Mouse (Mus musculus) hindbrain, embryonic 14.5 days (tissue): ENCODE data around the gene Snx20. TPM values are rescaled to one million over a fixed set of nuclear protein-coding genes. Genes with fewer than 3 reads are reported as not detected.

ENCODE experiments used
- ATAC-seq: fragments of 200-750 bp; cut with Nextera tagmentation; 2 replicates; pipeline ENCODE4 v1.8.0; 2017; ENCODE audit warnings: moderate number of reproducible peaks, mild to moderate bottlenecking, moderate TSS enrichment, moderate library complexity; ENCODE audit not compliant: low FRiP score
- DNase-seq: peaks from one replicate; pipeline ENCODE4 v3.0.0-alpha.2; 2015; ENCODE audit warnings: low spot score
- H3K27ac ChIP-seq: fragments of 300-500 bp; sonication (generic); 2 replicates; pipeline ENCODE4 v1.5.1; 2014; ENCODE audit warnings: mild to moderate bottlenecking, moderate library complexity
- H3K27me3 ChIP-seq: fragments of 300-500 bp; sonication (generic); 2 replicates; pipeline ENCODE4 v1.6.1; 2014; ENCODE audit warnings: mild to moderate bottlenecking, low read length, mixed read lengths; ENCODE audit not compliant: control insufficient read depth, insufficient read depth
- H3K36me3 ChIP-seq: fragments of 300-500 bp; sonication (generic); replicated peaks from 2 replicates; pipeline ENCODE4 v1.6.1; 2014; ENCODE audit not compliant: control insufficient read depth, insufficient read depth
- H3K4me1 ChIP-seq: fragments of 300-500 bp; sonication (generic); replicated peaks from 2 replicates; pipeline ENCODE4 v1.6.1; 2014; ENCODE audit warnings: antibody characterized with exemption, low read length, mixed read lengths; ENCODE audit not compliant: control insufficient read depth, insufficient read depth
- H3K4me2 ChIP-seq: fragments of 300-500 bp; sonication (generic); replicated peaks from 2 replicates; pipeline ENCODE4 v1.6.1; 2014; ENCODE audit warnings: mild to moderate bottlenecking, moderate library complexity
- H3K4me3 ChIP-seq: fragments of 300-500 bp; sonication (generic); replicated peaks from 2 replicates; pipeline ENCODE4 v1.5.1; 2014; ENCODE audit warnings: mild to moderate bottlenecking, low read length
- H3K9ac ChIP-seq: fragments of 300-500 bp; sonication (generic); 2 replicates; pipeline ENCODE4 v1.6.1; 2014
- H3K9me3 ChIP-seq: fragments of 300-500 bp; sonication (generic); 2 replicates; pipeline ENCODE4 v1.6.1; 2016; ENCODE audit warnings: low read length; ENCODE audit not compliant: control insufficient read depth
- WGBS: fragments of 180-500 bp; shearing (Covaris S2); extraction: QIAGEN DNeasy Blood & Tissue Kit; methylation state at CpG from one replicate; pipeline ENCODE4 v1.1.7; 2014; 5-methylcytosine and 5-hydroxymethylcytosine counted together
- polyA plus RNA-seq: library from polyadenylated mRNA; unstranded; fragments of >200 nt; fragmentation: Nextera tagmentation; extraction: Ambion mirVana; gene quantifications from 2 replicates; pipeline ENCODE4 v1.2.1, GENCODE M21; 2014

Snx20 gene
- polyA plus RNA-seq, 1 experiment from 2014 or later: 1.7 TPM

GRCm38 (mm10) chr8:88596042-88596441, 39.9 kb downstream of the Snx20 start:
- 0 out of 2 replicates have a peak, but pooled peaks cover 6% of the 10 kb centered on the region for H3K36me3 ChIP-seq

GRCm38 (mm10) chr8:88593947-88594346, 42.0 kb downstream of the Snx20 start:
- ATAC-seq: no peak
- H3K9me3 ChIP-seq: no peaks in the 10 kb centered on the region
- 97% methylated on average over 1 of the region's 1 CpGs for WGBS
- no peak overlapping the region for H3K4me2 ChIP-seq
- no peaks in the 10 kb centered on the region for H3K27me3 ChIP-seq
- no peaks in the 10 kb centered on the region for H3K4me1 ChIP-seq
- DNase-seq: no peak
- H3K36me3 ChIP-seq: 0 out of 2 replicates have a peak, but pooled peaks cover 9% of the 10 kb centered on the region
- H3K27ac ChIP-seq: no peak overlapping the region
- no peak overlapping the region for H3K4me3 ChIP-seq
- H3K9ac ChIP-seq: no peak overlapping the region

More at GRCm38 (mm10) chr8:88596042-88596441, 39.9 kb downstream of the Snx20 start:
- H3K4me3 ChIP-seq: no peak overlapping the region
- ATAC-seq (no peak), DNase-seq (no peak)
- H3K9ac ChIP-seq: no peak overlapping the region
- H3K4me2 ChIP-seq: no peak overlapping the region
- 78% methylated on average over 12 of the region's 12 CpGs for WGBS
- H3K4me1 ChIP-seq: no peaks in the 10 kb centered on the region
- H3K9me3 ChIP-seq: no peaks in the 10 kb centered on the region
- H3K27me3 ChIP-seq: no peaks in the 10 kb centered on the region
- no peak overlapping the region for H3K27ac ChIP-seq

- H3K4me2 ChIP-seq: no peak overlapping the region
- no peak for DNase-seq
- H3K36me3 ChIP-seq: 0 out of 2 replicates have a peak, but pooled peaks cover 9% of the 10 kb centered on the region
- no peak for ATAC-seq
- H3K9me3 ChIP-seq: no peaks in the 10 kb centered on the region
- no peak overlapping the region for H3K4me3 ChIP-seq
- WGBS: 76% methylated on average over 6 of the region's 6 CpGs
- no peak overlapping the region for H3K9ac ChIP-seq
- H3K27me3 ChIP-seq: no peaks in the 10 kb centered on the region
- H3K27ac ChIP-seq: no peak overlapping the region
- no peaks in the 10 kb centered on the region for H3K4me1 ChIP-seq
Observed at GRCm38 (mm10) chr8:88590226-88590625, 45.7 kb downstream of the Snx20 start.

- Histone ChIP-seq H3K4me1 (no peaks in the 10 kb centered on the region), H3K9me3 (no peaks in the 10 kb centered on the region), H3K4me2 (no peak overlapping the region), H3K9ac (no peak overlapping the region), H3K36me3 (0 out of 2 replicates have a peak, but pooled peaks cover 9% of the 10 kb centered on the region), H3K4me3 (no peak overlapping the region), H3K27ac (no peak overlapping the region), H3K27me3 (no peaks in the 10 kb centered on the region)
- DNase-seq (no peak), ATAC-seq (no peak)
- 83% methylated on average over 8 of the region's 8 CpGs for WGBS
Observed at GRCm38 (mm10) chr8:88588205-88588889, 47.6 kb downstream of the Snx20 start.

GRCm38 (mm10) chr8:88583863-88584262, 52.1 kb downstream of the Snx20 start:
- no peak overlapping the region for H3K4me3 ChIP-seq
- H3K4me2 ChIP-seq: no peak overlapping the region
- H3K9ac ChIP-seq: no peak overlapping the region
- H3K27me3 ChIP-seq: no peaks in the 10 kb centered on the region
- ATAC-seq: no peak
- H3K4me1 ChIP-seq: peaks cover 13% of the 10 kb centered on the region; the same call in 1 of the 2 replicates
- DNase-seq: no peak
- H3K36me3 ChIP-seq: no peaks in the 10 kb centered on the region
- H3K9me3 ChIP-seq: no peaks in the 10 kb centered on the region
- no peak overlapping the region for H3K27ac ChIP-seq
- WGBS: 91% methylated on average over 3 of the region's 3 CpGs

- Histone ChIP-seq H3K27me3 (no peaks in the 10 kb centered on the region), H3K4me3 (no peak overlapping the region), H3K27ac (no peak overlapping the region), H3K9me3 (no peaks in the 10 kb centered on the region), H3K36me3 (no peaks in the 10 kb centered on the region), H3K4me2 (no peak overlapping the region), H3K9ac (no peak overlapping the region), H3K4me1 (peaks cover 26% of the 10 kb centered on the region; the same call in 1 of the 2 replicates)
- DNase-seq (no peak), ATAC-seq (no peak)
- WGBS: 88% methylated on average over 7 of the region's 7 CpGs
Observed at GRCm38 (mm10) chr8:88580785-88581184, 55.1 kb downstream of the Snx20 start.

GRCm38 (mm10) chr8:88579668-88580330, 56.1 kb downstream of the Snx20 start:
- H3K27me3 ChIP-seq: no peaks in the 10 kb centered on the region
- H3K27ac ChIP-seq: no peak overlapping the region
- no peaks in the 10 kb centered on the region for H3K36me3 ChIP-seq
- no peaks in the 10 kb centered on the region for H3K9me3 ChIP-seq
- no peak for DNase-seq
- H3K4me3 ChIP-seq: no peak overlapping the region
- WGBS: 69% methylated on average over 18 of the region's 18 CpGs
- 0 out of 2 replicates have a peak, but pooled peaks have one; percentile 25 for ATAC-seq
- H3K9ac ChIP-seq: no peak overlapping the region; the same call in 1 of the 2 replicates
- H3K4me2 ChIP-seq: no peak overlapping the region
- H3K4me1 ChIP-seq: peaks cover 26% of the 10 kb centered on the region; the same call in 1 of the 2 replicates

- H3K9me3 ChIP-seq: no peaks in the 10 kb centered on the region
- DNase-seq: no peak
Observed at GRCm38 (mm10) chr8:88579246-88579645, 56.7 kb downstream of the Snx20 start.

GRCm38 (mm10) chr8:88578413-88579175, 57.3 kb downstream of the Snx20 start:
- no peak for DNase-seq
- ATAC-seq: peak; percentile 50; the same call in 1 of the 2 replicates
- Histone ChIP-seq H3K4me1 (peaks cover 26% of the 10 kb centered on the region; the same call in 1 of the 2 replicates), H3K9me3 (no peaks in the 10 kb centered on the region), H3K4me2 (no peak overlapping the region), H3K27me3 (no peaks in the 10 kb centered on the region), H3K36me3 (no peaks in the 10 kb centered on the region), H3K4me3 (no peak overlapping the region), H3K9ac (no peak overlapping the region), H3K27ac (no peak overlapping the region)
- WGBS: 45% methylated on average over 14 of the region's 14 CpGs

More at GRCm38 (mm10) chr8:88579246-88579645, 56.7 kb downstream of the Snx20 start:
- 44% methylated on average over 7 of the region's 7 CpGs for WGBS
- Histone ChIP-seq H3K27me3 (no peaks in the 10 kb centered on the region), H3K4me1 (peaks cover 26% of the 10 kb centered on the region; the same call in 1 of the 2 replicates), H3K4me2 (no peak overlapping the region), H3K36me3 (no peaks in the 10 kb centered on the region), H3K9ac (no peak overlapping the region), H3K4me3 (no peak overlapping the region), H3K27ac (no peak overlapping the region)
- ATAC-seq: no peak
